Mouse (Mus musculus) embryo, embryonic 11.5 days (tissue): ENCODE data around the gene Rapsn.
"Not testable (repeated sequence)": the region's sequence is repeated elsewhere in the genome, so short reads cannot be mapped to it uniquely, and the experiment has no call there.

ENCODE experiments used
- DNase-seq: peaks from one replicate; pipeline ENCODE4 v3.0.0-alpha.2; 2012; ENCODE audit warnings: low read depth, low spot score

The Rapsn gene

DNA sequence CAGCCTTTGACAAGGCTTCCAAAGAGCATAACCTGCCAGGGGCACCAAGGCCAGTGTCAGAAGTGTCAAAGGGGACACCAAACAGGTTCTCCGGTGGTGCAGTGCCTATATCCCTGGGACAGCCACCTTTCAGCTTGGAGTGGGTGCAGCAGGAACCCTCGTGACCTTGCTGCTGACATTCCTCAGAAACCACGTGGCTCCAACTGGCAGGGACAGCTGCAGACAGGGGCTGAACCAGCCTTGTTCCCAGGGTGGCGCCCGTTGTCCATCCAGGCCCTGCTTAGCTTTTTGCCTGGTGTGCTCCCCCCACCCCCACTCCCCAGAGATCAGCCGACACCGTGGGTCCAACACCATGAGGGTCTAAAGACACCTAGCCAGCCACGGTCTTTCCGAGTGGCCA, at the start of gene Rapsn:
TSS of gene Rapsn (plus strand) at position 236 of the 400 bp plus-strand sequence.
- DNase-seq: no peak

DNA sequence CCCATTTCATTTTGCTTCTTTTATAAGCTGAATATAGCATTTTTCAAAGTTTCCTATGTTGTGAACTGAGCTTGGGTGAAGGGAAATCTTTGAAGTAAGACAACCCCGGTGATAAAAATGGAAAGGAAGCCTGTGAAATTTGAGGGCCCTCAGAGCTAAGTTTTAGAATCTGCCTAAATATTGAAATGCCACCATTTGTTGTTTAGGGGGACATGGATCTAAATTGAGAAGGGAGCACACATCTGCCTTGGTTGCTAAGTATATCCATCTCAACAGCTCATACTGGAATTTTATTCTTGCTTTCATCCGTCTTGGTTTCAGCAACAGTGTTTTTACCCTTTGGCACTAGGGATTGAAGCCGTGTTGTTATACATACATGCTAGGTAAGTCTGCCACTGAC, 49.4 kb upstream of the Rapsn start:
- no peak for DNase-seq

DNA sequence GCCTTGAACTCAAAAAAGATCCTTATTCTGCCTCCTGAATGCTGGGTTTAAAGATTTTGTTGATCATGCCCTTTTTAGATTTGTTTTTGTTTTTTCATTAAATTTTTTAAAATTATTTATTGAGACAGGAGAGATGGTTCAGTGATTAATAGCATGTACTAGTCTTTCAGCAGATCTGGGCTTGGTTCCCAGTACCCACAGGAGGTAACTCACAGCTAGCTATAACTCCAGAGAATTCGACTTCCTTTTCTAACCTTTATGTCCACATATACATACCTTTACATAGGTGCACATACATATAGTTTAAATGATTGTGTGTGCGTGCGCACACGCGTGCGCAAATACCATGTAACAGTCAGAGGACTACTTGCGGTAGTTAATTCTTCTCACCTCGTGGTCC, 26.9 kb upstream of the Rapsn start:
- no peak for DNase-seq

DNA sequence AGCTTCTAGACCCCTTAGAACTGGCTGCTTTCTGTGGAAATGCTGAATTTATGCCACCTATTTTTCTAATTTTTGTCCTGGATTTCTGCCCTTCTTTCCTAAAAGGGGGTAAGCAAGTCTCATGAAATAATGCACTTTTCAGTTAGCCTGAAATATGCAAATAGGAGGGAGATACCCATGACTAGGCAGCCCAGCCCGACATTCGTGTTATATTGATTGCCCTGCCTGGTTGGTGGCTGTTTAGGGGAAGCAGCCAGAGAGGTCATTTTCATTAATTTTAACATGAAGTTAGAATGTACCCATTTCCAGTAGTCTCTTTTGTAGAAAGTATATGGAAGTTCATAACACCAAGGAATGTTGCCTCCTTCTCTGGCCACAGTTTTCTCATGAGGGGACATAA, 21.5 kb upstream of the Rapsn start:
- DNase-seq: no peak

DNA sequence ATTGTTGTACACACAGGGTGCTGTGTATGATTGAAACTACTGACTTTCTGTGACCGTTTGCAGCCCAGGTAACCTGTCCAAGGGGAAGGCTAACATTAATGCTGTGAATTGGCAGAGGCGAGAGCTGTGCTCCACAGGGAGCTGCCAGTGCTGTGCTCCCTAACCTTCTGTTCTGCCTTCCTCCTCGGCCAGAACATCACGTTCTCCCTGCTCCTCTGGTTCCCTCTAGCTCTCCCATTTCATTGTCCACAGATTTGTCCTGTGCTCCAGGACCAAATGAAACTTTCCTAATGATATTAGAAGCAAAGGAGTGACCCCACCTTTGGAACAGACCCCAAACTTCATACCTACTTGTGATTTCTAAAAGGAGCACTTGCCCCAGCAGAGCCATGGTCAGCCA, 20.0 kb upstream of the Rapsn start:
- no peak for DNase-seq

DNA sequence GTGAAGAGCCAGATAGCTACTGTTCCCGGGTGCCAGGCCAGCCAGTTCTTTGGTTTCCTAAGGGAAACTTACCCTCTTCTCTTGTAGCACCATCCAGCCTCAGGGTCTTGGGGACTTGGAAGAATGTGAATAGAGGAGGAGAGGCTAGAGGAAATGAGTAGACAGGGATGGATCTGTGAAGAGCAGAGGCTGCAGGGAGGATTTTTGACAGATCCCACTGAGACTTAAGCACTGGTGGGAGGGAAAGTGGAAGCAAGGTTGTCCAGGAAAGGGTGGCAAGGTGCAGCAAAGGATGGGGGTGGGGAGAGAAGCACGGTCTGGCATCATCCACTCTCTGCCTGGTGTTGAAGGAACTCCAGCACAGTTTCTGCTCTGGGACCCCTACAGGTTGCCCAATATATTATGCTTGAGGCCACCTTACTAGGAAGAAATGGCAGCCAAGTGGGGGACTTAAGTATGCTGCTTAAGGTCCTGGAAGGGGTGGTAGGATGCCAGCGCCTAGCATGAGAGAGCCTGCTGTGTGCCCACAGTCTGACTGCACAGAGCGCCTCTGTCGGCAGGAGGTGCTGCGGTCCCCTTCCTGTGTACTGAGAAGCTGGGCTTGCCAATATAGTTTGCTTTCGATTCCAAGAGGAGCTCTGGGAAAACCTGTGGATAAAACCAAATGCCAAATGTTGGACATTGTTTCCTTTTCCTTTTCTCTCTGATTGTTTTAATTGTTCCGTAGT, 17.2 kb upstream of the Rapsn start:
- DNase-seq: no peak

DNA sequence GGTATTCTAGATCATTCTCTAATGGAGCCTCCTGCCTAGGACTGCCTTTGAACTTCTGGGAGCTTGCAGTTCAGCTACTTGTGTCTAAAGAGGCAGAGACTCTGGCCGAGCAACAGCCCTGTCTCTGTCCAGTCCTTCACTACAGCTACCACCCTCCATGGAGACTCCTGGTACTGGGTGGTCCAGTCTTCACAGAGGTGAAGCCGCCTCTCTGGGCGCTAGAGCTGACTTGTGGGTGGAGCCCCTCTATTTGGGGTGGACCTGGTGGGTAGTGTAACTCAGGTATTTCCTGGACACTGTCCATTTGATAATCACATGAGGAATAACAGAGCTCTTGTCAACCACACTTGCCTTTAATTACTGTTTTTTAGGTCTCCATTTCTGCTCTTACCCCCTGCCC, 15.5 kb upstream of the Rapsn start:
- DNase-seq: no peak

DNA sequence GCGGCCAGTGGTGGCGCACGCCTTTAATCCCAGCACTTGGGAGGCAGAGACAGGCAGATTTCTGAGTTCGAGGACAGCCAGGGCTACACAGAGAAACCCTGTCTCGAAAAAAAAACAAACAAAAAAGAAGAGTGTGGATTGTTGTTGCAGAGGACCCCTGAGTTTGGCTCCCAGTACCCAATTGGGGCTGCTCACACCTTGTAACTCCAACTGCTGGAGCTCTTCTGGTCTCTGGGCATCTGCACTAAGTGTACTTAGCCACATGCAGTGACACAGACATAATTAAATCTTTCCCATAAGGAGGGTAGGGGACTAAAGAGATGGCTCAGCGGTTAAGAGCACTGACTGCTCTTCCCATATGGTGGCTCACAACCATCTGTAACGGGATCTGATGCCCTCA, 13.2 kb upstream of the Rapsn start:
- DNase-seq: not testable (repeated sequence)

DNA sequence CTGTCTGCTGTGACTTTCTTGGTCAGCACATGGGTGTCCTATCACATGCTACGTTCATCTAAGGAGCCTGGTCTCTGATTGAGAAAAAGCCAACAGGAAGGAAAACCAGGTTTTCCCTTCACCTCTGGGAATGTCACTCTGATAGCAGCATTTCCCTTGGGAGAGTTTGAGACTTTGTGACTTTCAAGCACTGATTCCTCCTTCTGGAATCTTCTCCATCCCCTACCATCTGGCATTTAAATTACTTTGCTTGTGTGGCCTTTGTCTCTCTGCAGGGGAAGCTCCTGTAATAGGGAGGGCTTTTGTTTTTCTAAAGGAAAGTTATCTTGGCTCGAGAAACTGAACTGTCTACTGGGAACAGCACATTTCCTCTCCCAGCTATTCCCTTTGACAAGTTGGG, 12.3 kb upstream of the Rapsn start:
- DNase-seq: no peak

DNA sequence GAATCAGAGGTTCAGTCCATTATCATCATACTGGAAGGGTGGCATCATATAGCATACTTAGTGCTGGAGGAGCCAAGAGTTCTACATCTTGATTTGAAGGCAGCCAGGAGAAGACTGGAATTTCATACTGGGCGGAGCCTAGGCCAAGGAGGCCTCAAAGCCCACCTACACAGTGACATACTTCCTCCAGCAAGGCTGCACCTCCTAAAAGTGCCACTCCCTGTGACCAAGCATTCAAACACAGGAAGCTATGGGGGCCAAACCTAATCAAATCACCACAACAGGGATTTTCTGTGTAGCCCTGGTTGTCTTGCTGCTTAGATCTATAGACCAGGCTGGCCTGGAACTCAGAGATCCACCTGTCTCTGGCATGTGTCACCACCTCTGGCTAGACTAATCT, 11.5 kb upstream of the Rapsn start:
- no peak for DNase-seq

DNA sequence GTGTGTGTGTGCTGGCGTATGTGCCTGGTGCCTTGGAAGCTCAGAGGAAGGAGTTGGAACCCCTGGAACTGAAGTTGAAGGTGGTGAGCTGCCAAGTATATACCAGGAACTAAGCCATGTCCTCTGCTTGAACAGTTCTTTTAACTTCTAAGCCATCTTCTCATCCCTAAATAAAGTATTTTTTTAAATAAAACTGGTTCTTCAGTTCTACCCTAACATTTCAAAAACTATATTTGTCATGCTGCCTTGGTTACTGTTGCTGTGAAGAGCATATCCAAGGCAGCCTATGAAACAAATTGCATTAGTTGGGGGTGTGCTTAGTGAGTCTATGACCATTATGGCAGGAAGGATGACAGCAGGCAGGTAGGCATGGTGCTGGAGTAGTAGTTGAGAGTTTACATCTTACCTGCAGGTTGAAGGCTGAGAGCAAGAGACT, 10.3 kb upstream of the Rapsn start:
- DNase-seq: no peak

DNA sequence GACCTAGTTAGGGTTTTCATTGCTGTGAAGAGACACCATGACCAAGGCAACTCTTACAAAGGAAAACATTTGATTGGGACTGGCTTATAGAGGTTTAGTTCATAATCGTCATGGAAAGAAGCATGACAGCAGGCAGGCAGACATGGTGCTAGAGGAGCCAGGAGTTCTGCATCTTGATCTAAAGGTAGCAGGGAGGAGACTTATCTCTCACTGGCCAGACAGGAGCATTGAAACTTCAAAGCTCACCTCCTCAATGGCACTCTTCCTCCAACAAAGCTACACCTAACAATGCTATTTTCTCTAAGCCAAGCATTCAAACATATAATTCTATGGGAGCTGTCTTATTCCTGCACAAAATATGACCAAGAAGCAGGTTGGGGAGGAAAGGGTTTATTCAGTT, 8.9 kb upstream of the Rapsn start:
- no peak for DNase-seq

DNA sequence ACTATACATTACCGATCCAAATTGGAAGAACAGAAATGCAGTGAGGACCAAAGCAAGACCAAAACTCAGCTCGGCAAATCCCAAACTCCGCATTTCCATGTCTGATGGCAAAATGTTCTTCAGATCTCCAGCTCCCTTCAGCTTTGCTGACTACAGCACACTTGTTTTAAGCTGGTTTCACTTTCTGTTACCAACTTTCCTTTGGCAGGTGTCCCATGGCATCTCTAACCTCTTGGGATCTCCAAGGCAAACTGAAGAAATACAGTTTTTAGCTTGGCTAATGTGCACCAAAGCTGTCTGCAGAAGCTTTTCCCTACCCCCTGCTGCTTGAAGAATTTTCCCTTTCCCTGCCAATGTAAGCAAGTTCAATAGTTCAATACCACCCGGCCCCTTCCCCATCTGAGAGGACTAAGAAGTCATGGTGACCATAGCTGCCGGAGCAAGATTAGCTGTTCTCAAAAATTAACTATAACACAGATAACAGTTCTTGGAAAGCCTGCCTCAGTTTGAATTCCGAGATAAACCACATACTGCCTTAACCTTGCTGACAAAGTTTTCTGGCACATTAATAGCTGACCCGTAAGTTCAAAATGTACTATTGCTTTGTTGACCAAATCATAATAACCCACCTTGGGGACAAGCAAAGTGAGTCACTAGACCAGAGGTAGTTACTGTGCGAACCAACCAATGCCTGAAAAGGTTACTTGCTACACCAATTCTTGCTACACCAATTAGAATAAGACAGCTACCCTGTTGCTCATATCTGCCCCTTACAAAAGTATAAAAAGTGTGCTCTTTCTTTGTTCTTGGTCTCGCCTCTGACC, 7.8 kb upstream of the Rapsn start:
- no peak for DNase-seq

DNA sequence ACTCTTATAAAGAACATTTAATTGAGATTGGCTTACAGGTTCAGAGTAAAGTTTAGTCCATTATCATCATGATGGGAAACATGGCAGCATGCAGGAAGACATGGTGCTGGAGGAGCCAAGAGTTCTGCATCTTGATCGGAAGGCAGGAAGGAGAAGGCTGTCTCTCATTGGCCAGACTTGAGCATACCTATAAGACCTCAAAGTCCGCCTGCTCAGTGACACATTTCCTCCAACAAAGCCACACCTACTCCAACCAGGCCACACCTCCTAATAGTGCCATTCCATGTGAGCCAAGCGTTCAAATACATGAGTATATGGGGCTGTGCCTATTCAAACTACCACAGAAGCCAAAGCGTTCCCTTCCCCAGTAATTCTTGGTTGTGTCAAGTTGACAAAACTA, 4.2 kb upstream of the Rapsn start:
- DNase-seq: no peak

DNA sequence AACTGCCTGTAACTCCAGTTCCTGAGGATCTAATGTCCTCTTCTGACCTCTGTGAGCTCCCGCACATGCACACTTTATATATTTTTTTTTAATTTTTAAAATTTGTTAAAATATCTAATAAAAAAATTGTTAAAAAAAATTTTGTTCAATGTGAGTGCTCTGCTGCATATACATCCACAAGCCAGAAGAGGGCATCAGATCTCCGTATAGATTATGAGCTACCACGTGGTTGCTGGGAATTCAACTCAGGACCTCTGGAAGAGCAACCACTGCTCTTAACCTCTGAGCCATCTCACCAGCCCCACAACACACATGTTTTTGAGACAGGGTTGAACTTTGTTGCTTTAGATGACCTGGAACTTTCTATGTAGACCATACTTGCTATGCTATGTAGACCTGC, 2.4 kb upstream of the Rapsn start:
- no peak for DNase-seq

DNA sequence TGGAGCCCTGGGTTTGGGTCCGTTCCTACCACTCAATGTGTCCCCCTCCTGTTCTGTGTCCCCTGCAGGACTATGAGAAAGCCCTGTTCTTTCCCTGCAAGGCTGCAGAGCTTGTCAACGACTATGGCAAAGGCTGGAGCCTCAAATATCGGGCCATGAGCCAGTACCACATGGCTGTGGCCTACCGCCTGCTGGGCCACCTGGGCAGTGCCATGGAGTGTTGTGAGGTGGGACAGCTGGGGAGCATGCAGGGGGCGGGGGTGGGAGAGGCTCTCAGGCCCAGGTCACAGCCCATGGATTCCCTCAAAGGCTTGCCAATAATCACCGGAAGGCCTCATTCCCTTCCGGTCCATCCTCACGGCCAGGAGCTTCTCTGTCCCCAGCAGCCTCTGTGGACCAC, 6.4 kb downstream of the Rapsn start:
- DNase-seq: no peak

DNA sequence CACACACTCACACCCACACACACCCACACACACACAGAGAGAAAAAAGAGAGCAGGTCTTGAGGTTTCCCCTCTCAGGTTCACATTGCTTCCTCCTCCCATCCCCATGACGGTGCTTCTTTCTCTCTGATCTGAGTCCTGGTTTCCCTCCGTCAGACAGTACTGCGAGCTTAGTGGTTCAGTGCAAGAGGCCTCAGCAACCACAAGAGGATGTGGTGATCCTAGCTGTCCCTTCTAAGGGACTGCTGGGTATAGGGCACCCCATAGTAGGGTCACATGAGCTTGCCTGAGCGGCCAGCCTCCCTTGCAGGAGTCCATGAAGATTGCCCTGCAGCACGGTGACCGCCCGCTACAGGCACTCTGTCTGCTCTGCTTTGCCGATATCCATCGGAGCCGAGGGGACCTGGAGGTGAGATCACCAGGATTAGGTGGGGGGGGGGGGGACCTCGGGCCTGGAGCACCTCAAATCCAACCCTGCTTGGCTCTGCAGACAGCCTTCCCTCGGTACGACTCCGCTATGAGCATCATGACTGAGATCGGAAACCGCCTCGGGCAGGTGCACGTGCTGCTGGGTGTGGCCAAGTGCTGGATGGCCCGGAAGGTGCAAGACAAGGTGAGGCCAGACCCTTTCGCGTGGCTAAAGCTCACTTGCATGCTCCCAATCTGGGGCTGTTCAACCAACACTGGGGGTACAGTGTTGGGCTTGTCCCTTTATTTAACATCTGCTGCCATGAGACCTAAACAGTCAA, 7.4 kb downstream of the Rapsn start:
- no peak for DNase-seq

DNA sequence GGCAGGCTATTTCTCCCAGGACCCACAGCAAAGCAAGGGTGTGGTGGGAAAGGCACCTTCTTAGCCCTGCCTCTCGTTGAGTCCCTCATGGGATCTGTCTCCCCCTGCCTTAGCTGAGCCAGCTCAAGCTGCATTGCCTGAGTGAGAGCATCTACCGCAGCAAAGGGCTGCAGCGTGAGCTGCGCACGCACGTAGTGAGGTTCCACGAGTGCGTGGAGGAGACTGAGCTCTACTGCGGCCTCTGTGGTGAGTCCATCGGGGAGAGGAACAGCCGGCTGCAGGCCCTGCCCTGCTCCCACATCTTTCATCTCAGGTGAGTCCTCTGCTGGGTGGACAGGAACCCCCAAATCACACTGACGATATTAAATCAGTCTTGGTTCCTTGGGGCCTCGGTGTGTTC, 9.3 kb downstream of the Rapsn start:
- no peak for DNase-seq

DNA sequence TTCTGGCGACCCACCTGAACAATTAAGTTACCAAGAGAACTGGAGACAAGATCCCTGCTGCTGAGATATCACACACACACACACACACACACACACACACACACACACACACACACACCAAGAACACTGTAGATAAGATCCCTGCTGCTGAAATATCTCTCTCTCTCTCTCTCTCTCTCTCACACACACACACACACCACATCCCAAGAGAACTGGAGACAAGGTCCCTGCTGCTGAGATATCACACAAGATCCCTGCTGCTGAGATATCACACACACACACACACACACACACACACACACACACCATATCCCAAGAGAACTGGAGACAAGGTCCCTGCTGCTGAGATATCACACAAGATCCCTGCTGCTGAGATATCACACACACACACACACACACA, 10.4 kb downstream of the Rapsn start:
- DNase-seq: not testable (repeated sequence)

DNA sequence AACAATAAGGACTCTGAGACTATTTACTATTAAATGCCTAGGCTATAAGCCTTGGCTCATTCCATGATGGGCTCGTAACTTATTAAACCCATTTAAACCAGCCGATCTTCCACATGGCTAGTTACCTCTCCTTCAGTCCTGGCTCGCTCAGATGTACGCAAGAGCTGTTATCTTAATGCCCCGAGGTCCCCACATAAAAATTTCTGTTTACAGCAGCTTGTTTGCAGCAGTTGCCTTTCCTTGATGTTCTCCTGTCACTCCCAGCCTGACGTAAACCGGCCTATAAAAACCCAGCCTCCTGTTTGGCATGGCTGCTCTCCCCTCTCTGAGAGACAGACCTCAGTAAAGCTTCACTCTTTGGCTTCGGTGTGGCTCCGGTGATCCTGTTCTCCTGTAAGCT, 11.9 kb downstream of the Rapsn start:
- no peak for DNase-seq

DNA sequence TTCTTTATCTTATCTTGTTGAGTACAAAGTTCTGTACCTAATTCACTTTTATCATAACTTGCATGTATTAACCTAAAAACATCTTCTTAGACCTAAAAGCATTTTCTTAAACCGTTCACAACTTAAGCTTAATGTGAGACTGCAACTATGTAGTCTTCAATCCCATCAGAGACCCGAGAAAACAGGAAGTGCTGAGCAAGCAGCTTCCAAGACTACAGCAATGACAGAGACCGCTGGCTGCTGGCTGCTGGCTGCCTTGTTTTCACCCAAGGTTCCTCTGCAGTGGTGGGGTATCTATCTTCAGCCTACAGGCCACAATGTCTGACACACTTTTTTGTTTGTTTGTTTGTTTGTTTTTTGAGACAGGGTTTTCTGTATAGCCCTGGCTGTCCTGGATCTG, 16.5 kb downstream of the Rapsn start:
- DNase-seq: no peak

DNA sequence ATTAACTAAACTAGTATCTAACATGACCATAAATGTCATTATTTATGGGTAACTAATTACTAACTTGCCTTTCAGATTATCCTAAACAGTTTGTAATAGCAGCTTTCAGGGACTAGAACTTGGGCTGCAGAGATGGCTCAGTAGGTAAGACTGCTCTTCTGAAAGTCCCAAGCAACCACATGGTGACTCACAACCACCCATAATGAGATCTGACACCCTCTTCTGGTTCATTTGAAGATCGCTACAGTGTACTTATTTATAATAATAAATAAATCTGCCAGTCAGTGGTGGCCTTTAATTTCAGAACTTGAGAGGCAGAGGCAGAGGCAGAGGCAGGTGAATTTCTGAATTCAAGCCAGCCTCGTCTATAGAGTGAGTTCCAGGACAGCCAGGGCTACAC, 17.3 kb downstream of the Rapsn start:
- DNase-seq: no peak
